Mouse (Mus musculus) ES-Bruce4 (cell line): ENCODE results near the gene Fat3.

Experiments used
- CTCF ChIP-seq: IDR thresholded peaks from one replicate; pipeline ENCODE4 v1.8.1; 2011; ENCODE audit warnings: low read depth, low read length
- POLR2A ChIP-seq: IDR thresholded peaks from one replicate; pipeline ENCODE4 v1.8.1; 2011; ENCODE audit warnings: low read length; ENCODE audit not compliant: insufficient read depth

DNA sequence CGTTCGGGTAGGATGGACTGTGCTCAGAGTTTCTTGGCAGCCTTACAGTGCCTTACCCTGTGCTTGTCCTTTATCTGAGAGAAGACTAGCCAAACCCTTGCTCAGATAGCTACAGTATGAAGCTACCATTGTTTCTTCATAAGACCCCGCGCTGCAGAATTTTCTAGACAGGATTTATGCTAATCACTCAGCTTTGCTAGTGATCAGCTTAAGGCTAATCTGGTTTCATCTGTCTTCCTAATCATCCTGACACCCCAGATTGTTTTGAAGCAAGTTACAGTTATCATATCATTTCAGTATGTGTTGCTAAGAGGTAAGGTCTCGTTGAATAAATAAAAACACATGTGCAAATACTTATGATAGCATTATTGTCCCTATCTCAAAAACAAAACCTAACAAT, 493.6 kb downstream of the Fat3 start:
- TF ChIP-seq POLR2A: no peak
- no peak for TF ChIP-seq CTCF
